Mouse (Mus musculus) G1E (cell line): ENCODE results near the gene Scand1.

Source experiments
- CTCF ChIP-seq: IDR thresholded peaks from 2 replicates; pipeline ENCODE4 v1.5.1; 2012; ENCODE audit warnings: low read depth, low read length, inconsistent platforms, mixed read lengths
- GATA1 ChIP-seq: IDR thresholded peaks from 2 replicates; pipeline ENCODE4 v1.6.1; 2012; ENCODE audit warnings: borderline replicate concordance, low read length, inconsistent platforms, mixed read lengths
- GATA2 ChIP-seq: IDR thresholded peaks from 2 replicates; pipeline ENCODE4 v1.6.1; 2012; ENCODE audit warnings: low read depth, low read length, inconsistent platforms, borderline replicate concordance
- TAL1 ChIP-seq: conservative IDR thresholded peaks from 2 replicates; pipeline ENCODE4 v1.6.1; 2012; ENCODE audit warnings: low read depth, low read length, inconsistent platforms, mixed read lengths

GRCm38 (mm10) chr2:156305818-156306217, 6.7 kb downstream of the Scand1 start:
- no peak for TF ChIP-seq GATA1
- TF ChIP-seq CTCF = peak; percentile 55; the same call in 1 of the 2 replicates
- TF ChIP-seq TAL1 = no peak
- TF ChIP-seq GATA2 = no peak
